Mouse (Mus musculus) liver, embryonic 11.5 days (tissue): ENCODE results near the gene Gabrr3. TPM values are rescaled to one million over a fixed set of nuclear protein-coding genes. Genes with fewer than 3 reads are reported as not detected.

Experiments used
- ATAC-seq: fragments of 200-750 bp; cut with Nextera tagmentation; replicated peaks from 2 replicates; pipeline ENCODE4 v1.8.0; 2017; ENCODE audit warnings: moderate number of reproducible peaks, mild to moderate bottlenecking, moderate TSS enrichment, moderate library complexity; ENCODE audit not compliant: low FRiP score
- DNase-seq: peaks from one replicate; pipeline ENCODE4 v3.0.0-alpha.2; 2017; ENCODE audit warnings: low spot score
- H3K27ac ChIP-seq: fragments of 300-500 bp; sonication (generic); 2 replicates; pipeline ENCODE4 v1.5.1; 2014; ENCODE audit warnings: mild to moderate bottlenecking, low read depth, low read length, control low read depth
- H3K27me3 ChIP-seq: fragments of 300-500 bp; sonication (generic); replicated peaks from 2 replicates; pipeline ENCODE4 v1.6.1; 2014; ENCODE audit warnings: low read length, mixed read lengths; ENCODE audit not compliant: control insufficient read depth, insufficient read depth
- H3K36me3 ChIP-seq: fragments of 300-500 bp; sonication (generic); 2 replicates; pipeline ENCODE4 v1.6.1; 2014; ENCODE audit warnings: mild to moderate bottlenecking, low read length, moderate library complexity, mixed read lengths; ENCODE audit not compliant: control insufficient read depth, insufficient read depth
- H3K4me1 ChIP-seq: fragments of 300-500 bp; sonication (generic); replicated peaks from 2 replicates; pipeline ENCODE4 v1.6.1; 2014; ENCODE audit warnings: low read length, mixed read lengths; ENCODE audit not compliant: control insufficient read depth, insufficient read depth
- H3K4me2 ChIP-seq: fragments of 300-500 bp; sonication (generic); 2 replicates; pipeline ENCODE4 v1.6.1; 2014; ENCODE audit warnings: mild to moderate bottlenecking, control low read depth, moderate library complexity
- H3K4me3 ChIP-seq: fragments of 300-500 bp; sonication (generic); 2 replicates; pipeline ENCODE4 v1.5.1; 2014; ENCODE audit warnings: low read depth, low read length, control low read depth
- H3K9ac ChIP-seq: fragments of 300-500 bp; sonication (generic); 2 replicates; pipeline ENCODE4 v1.6.1; 2014; ENCODE audit warnings: low read depth, low read length, control low read depth
- H3K9me3 ChIP-seq: fragments of 300-500 bp; sonication (generic); 2 replicates; pipeline ENCODE4 v1.6.1; 2016; ENCODE audit warnings: low read length, inconsistent platforms, mixed read lengths; ENCODE audit not compliant: control insufficient read depth
- WGBS: fragments of 180-500 bp; shearing (Covaris S2); extraction: QIAGEN DNeasy Blood & Tissue Kit; methylation state at CpG from one replicate; pipeline ENCODE4 v1.1.7; 2014; 5-methylcytosine and 5-hydroxymethylcytosine counted together
- polyA plus RNA-seq: library from polyadenylated mRNA; unstranded; fragments of >200 nt; fragmentation: Nextera tagmentation; extraction: Ambion mirVana; gene quantifications from 2 replicates; pipeline ENCODE4 v1.2.1, GENCODE M21; 2014

The Gabrr3 gene
- polyA plus RNA-seq, 1 experiment from 2014 or later: not detected

GRCm38 (mm10) chr16:59413475-59413874, 6.3 kb downstream of the Gabrr3 start:
- Histone ChIP-seq H3K9ac (no peak overlapping the region), H3K4me1 (no peaks in the 10 kb centered on the region), H3K9me3 (no peaks in the 10 kb centered on the region), H3K36me3 (no peaks in the 10 kb centered on the region), H3K27me3 (no peaks in the 10 kb centered on the region), H3K4me3 (no peak overlapping the region), H3K27ac (no peak overlapping the region), H3K4me2 (no peak overlapping the region)
- WGBS: 70% methylated on average over 4 of the region's 4 CpGs
- DNase-seq (no peak), ATAC-seq (no peak)

- DNase-seq (no peak), ATAC-seq (no peak)
- Histone ChIP-seq H3K4me1 (no peaks in the 10 kb centered on the region), H3K27me3 (no peaks in the 10 kb centered on the region), H3K9ac (no peak overlapping the region), H3K36me3 (no peaks in the 10 kb centered on the region), H3K4me2 (no peak overlapping the region), H3K9me3 (no peaks in the 10 kb centered on the region), H3K4me3 (no peak overlapping the region), H3K27ac (no peak overlapping the region)
- 62% methylated on average over 9 of the region's 9 CpGs for WGBS
These were observed 13.2 kb downstream of the Gabrr3 start for GRCm38 (mm10) chr16:59420237-59420866.

GRCm38 (mm10) chr16:59420867-59421251, 13.7 kb downstream of the Gabrr3 start:
- no peak overlapping the region for H3K4me2 ChIP-seq
- H3K9ac ChIP-seq: no peak overlapping the region
- H3K27me3 ChIP-seq: no peaks in the 10 kb centered on the region
- H3K27ac ChIP-seq: no peak overlapping the region
- 17% methylated on average over 6 of the region's 6 CpGs for WGBS
- DNase-seq (no peak), ATAC-seq (no peak; the same call in 1 of the 2 replicates)
- H3K9me3 ChIP-seq: no peaks in the 10 kb centered on the region
- no peak overlapping the region for H3K4me3 ChIP-seq
- no peaks in the 10 kb centered on the region for H3K4me1 ChIP-seq
- H3K36me3 ChIP-seq: no peaks in the 10 kb centered on the region

GRCm38 (mm10) chr16:59421571-59422345, 14.6 kb downstream of the Gabrr3 start:
- no peaks in the 10 kb centered on the region for H3K4me1 ChIP-seq
- no peaks in the 10 kb centered on the region for H3K9me3 ChIP-seq
- H3K27me3 ChIP-seq: no peaks in the 10 kb centered on the region
- DNase-seq: no peak
- no peaks in the 10 kb centered on the region for H3K36me3 ChIP-seq
- WGBS: 68% methylated on average over 13 of the region's 13 CpGs
- no peak overlapping the region for H3K4me3 ChIP-seq
- no peak overlapping the region for H3K27ac ChIP-seq
- H3K9ac ChIP-seq: no peak overlapping the region
- H3K4me2 ChIP-seq: no peak overlapping the region
- ATAC-seq: no peak

GRCm38 (mm10) chr16:59427960-59428359, 20.8 kb downstream of the Gabrr3 start:
- Histone ChIP-seq H3K4me1 (no peaks in the 10 kb centered on the region), H3K4me3 (no peak overlapping the region), H3K4me2 (no peak overlapping the region), H3K9ac (no peak overlapping the region), H3K27me3 (no peaks in the 10 kb centered on the region), H3K27ac (no peak overlapping the region), H3K36me3 (no peaks in the 10 kb centered on the region), H3K9me3 (no peaks in the 10 kb centered on the region)
- DNase-seq (no peak), ATAC-seq (no peak)
- 80% methylated on average over 7 of the region's 7 CpGs for WGBS

GRCm38 (mm10) chr16:59433181-59433580, 26.0 kb downstream of the Gabrr3 start:
- no peaks in the 10 kb centered on the region for H3K9me3 ChIP-seq
- no peak overlapping the region for H3K4me3 ChIP-seq
- ATAC-seq (no peak), DNase-seq (no peak)
- no peaks in the 10 kb centered on the region for H3K27me3 ChIP-seq
- H3K4me2 ChIP-seq: no peak overlapping the region
- 83% methylated on average over 11 of the region's 11 CpGs for WGBS
- no peak overlapping the region for H3K27ac ChIP-seq
- H3K9ac ChIP-seq: no peak overlapping the region
- H3K4me1 ChIP-seq: no peaks in the 10 kb centered on the region
- no peaks in the 10 kb centered on the region for H3K36me3 ChIP-seq

DNA sequence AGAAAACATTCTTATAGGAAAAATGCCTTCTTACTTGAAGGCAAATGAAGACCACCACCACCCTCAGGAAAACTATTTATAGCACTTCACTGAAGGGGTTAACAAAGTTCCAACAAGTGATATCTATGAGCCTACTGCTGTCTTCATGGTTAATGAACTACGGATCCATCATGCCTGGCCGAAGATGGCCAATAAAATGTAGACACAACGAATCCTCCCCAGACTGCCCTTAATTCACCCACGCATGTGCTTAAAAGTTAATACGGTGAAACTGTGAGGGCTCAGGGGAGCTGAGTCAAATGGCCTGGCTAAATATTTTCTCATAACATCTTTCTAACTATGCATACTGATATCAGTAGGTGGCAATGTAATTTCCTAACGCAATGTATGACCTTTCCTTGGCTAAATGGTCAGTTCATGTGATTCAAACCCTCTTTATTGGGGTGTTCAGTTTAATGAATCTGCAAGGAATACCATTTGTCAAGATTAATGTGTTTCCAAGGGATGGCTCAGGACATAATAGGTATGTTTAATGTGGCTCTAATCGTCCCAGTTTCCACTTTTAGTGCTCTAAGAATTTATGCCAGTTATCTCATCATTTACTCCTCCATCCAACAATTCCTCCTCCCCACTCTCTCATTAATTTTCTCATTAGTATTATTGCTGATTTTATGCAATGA, 37.9 kb downstream of the Gabrr3 start:
- WGBS: 84% methylated on average over 7 of the region's 7 CpGs
- no peaks in the 10 kb centered on the region for H3K9me3 ChIP-seq
- H3K27me3 ChIP-seq: no peaks in the 10 kb centered on the region
- H3K36me3 ChIP-seq: no peaks in the 10 kb centered on the region
- H3K4me2 ChIP-seq: no peak overlapping the region
- H3K9ac ChIP-seq: no peak overlapping the region
- no peak for ATAC-seq
- no peak for DNase-seq
- no peak overlapping the region for H3K4me3 ChIP-seq
- H3K4me1 ChIP-seq: no peaks in the 10 kb centered on the region
- H3K27ac ChIP-seq: no peak overlapping the region

DNA sequence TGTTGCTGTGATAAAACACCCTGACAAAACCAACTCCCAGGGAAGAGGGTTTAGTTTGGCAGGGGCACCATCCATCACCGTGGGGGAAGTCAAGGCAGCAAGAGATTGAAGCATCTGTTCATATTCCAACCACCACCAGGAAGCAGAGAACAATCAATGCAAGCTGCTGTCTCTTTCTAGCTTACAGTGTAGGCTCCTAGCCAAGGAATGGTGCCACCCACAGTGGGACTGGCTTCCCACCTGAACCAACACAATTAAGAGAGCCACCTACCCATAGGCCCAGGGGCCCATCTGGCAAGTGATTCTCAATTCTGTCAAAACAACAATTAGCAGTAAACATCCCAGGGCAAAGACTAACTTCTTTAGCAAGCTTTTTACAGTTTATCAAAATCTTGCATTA, 41.0 kb downstream of the Gabrr3 start:
- Histone ChIP-seq H3K4me3 (no peak overlapping the region), H3K36me3 (no peaks in the 10 kb centered on the region), H3K4me2 (no peak overlapping the region), H3K27ac (no peak overlapping the region), H3K4me1 (no peaks in the 10 kb centered on the region), H3K9ac (no peak overlapping the region), H3K9me3 (no peaks in the 10 kb centered on the region), H3K27me3 (no peaks in the 10 kb centered on the region)
- DNase-seq (no peak), ATAC-seq (no peak)
- WGBS: 77% methylated on average over 1 of the region's 1 CpGs
